Mouse (Mus musculus): Measurements from ENCODE around the gene Trim80. TPM values are rescaled to one million over a fixed set of nuclear protein-coding genes. Genes with fewer than 3 reads are reported as not detected.

Trim80 gene
- polyA plus RNA-seq, 1 experiment from 2014 or later = not detected

- 69% methylated on average over 11 of the region's 11 CpGs for WGBS
- H3K36me3 ChIP-seq (replicated peaks; ENCODE audit: control insufficient read depth, insufficient read depth, low read depth, low read length) = no peaks in the 10 kb centered on the region
- H3K9ac ChIP-seq (replicated peaks; ENCODE audit: low read length) = no peak overlapping the region; the same call in 1 of the 2 replicates
These were observed 42.9 kb downstream of the Trim80 start for GRCm38 (mm10) chr11:115483278-115483677.

DNA sequence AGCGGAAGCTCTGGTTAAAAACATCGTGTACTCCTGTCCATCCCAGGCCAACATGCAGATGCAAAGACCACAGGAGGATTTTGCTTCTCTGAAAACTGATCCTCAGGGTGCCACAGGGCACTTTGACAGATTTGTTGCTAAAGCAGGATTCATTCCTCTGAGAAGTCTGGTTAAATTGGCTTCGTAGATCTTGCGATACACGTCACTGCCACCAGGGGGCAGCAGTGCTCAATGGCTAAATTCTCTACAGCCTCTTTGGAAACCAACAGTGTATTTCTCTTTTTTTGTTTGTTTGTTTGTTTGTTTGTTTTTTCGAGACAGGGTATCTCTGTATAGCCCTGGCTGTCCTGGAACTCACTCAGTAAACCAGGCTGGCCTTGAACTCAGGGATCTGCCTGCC, 43.4 kb downstream of the Trim80 start:
- Histone ChIP-seq H3K4me3 (ENCODE audit: low read depth, low read length) (no peak overlapping the region), H3K9me3 (replicated peaks; ENCODE audit: control insufficient read depth, low read length) (no peaks in the 10 kb centered on the region), H3K4me2 (ENCODE audit: low read depth, low read length) (no peak overlapping the region), H3K27me3 (ENCODE audit: control insufficient read depth, insufficient read depth, low read length) (no peaks in the 10 kb centered on the region), H3K4me1 (ENCODE audit: control insufficient read depth, insufficient read depth, low read length) (no peaks in the 10 kb centered on the region), H3K36me3 (replicated peaks; ENCODE audit: control insufficient read depth, insufficient read depth, low read depth, low read length) (no peaks in the 10 kb centered on the region), H3K27ac (replicated peaks; ENCODE audit: low read depth, low read length) (no peak overlapping the region), H3K9ac (replicated peaks; ENCODE audit: low read length) (no peak overlapping the region; the same call in 1 of the 2 replicates)
- WGBS = 19% methylated on average over 6 of the region's 6 CpGs
- no peak for ATAC-seq (replicated peaks; ENCODE audit: insufficient number of reproducible peaks, low FRiP score, low TSS enrichment, low read depth)
- DNase-seq (ENCODE audit: low spot score) = peak; percentile 86

More at GRCm38 (mm10) chr11:115483278-115483677, 42.9 kb downstream of the Trim80 start:
- H3K4me2 ChIP-seq (ENCODE audit: low read depth, low read length) = no peak overlapping the region
- ATAC-seq (replicated peaks; ENCODE audit: insufficient number of reproducible peaks, low FRiP score, low TSS enrichment, low read depth) = no peak
- no peak overlapping the region for H3K4me3 ChIP-seq (ENCODE audit: low read depth, low read length)
- no peaks in the 10 kb centered on the region for H3K4me1 ChIP-seq (ENCODE audit: control insufficient read depth, insufficient read depth, low read length)
- no peak overlapping the region for H3K27ac ChIP-seq (replicated peaks; ENCODE audit: low read depth, low read length)
- H3K27me3 ChIP-seq (ENCODE audit: control insufficient read depth, insufficient read depth, low read length) = no peaks in the 10 kb centered on the region
- no peak for DNase-seq (ENCODE audit: low spot score)
- no peaks in the 10 kb centered on the region for H3K9me3 ChIP-seq (replicated peaks; ENCODE audit: control insufficient read depth, low read length)

DNA sequence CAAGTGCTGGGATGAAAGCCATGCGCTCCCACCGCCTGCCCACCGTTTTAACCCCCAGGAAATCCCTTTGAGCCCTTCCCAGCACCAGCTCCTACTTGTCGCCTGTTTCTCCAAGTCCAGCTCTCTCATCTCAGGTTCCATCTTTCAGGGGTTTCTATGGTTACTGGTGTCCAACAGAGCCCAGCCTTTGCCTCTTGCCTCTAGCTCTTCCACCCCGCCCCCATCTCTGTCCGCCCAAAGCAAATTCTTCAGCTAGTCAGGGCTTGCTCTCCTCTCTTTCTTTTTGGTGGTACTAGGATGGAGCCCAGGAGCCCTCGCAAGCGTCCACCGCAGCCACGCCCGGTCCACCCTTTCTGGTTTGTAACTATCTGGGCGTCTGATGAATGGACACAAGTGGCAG, 44.8 kb downstream of the Trim80 start:
- no peaks in the 10 kb centered on the region for H3K9me3 ChIP-seq (replicated peaks; ENCODE audit: control insufficient read depth, low read length)
- 43% methylated on average over 12 of the region's 12 CpGs for WGBS
- no peaks in the 10 kb centered on the region for H3K4me1 ChIP-seq (ENCODE audit: control insufficient read depth, insufficient read depth, low read length)
- 0 out of 2 replicates have a peak overlapping the region, but pooled peaks have one; percentile 35 for H3K27ac ChIP-seq (replicated peaks; ENCODE audit: low read depth, low read length)
- H3K27me3 ChIP-seq (ENCODE audit: control insufficient read depth, insufficient read depth, low read length) = no peaks in the 10 kb centered on the region
- H3K4me2 ChIP-seq (ENCODE audit: low read depth, low read length) = no peak overlapping the region; the same call in 1 of the 2 replicates
- peak; percentile 81 for DNase-seq (ENCODE audit: low spot score)
- H3K36me3 ChIP-seq (replicated peaks; ENCODE audit: control insufficient read depth, insufficient read depth, low read depth, low read length) = no peaks in the 10 kb centered on the region
- peak; percentile 63 for ATAC-seq (replicated peaks; ENCODE audit: insufficient number of reproducible peaks, low FRiP score, low TSS enrichment, low read depth)
- no peak overlapping the region for H3K4me3 ChIP-seq (ENCODE audit: low read depth, low read length)
- no peak overlapping the region for H3K9ac ChIP-seq (replicated peaks; ENCODE audit: low read length)

DNA sequence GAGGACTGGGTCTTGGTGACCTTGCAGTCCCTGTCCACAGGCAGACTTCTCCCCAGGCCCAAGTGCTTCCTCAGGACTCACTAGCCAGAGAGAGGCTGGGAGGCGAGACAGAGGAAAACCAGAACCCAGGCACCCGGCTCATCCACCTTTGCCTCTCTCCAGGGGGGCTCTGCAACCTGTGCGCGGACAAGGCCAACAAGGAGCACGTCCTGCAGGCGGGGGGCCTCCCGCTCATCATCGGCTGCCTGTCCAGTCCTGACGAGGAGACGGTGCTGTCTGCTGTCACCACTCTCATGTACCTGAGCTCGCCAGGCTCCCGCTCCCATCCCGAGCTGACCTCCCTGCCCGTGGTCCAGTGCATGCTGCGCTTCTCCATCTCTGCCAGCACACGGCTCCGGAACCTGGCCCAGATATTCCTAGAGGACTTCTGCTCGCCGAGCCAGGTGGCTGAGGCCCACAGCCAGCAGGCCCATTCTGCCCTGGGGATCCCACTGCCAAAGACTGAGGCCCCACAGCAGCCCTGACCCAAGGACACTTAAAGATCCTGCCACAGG, 48.3 kb downstream of the Trim80 start:
- no peak overlapping the region for H3K27ac ChIP-seq (replicated peaks; ENCODE audit: low read depth, low read length)
- H3K27me3 ChIP-seq (ENCODE audit: control insufficient read depth, insufficient read depth, low read length) = no peaks in the 10 kb centered on the region
- ATAC-seq (replicated peaks; ENCODE audit: insufficient number of reproducible peaks, low FRiP score, low TSS enrichment, low read depth) (no peak), DNase-seq (ENCODE audit: low spot score) (no peak)
- no peak overlapping the region for H3K4me2 ChIP-seq (ENCODE audit: low read depth, low read length)
- no peak overlapping the region for H3K9ac ChIP-seq (replicated peaks; ENCODE audit: low read length)
- no peaks in the 10 kb centered on the region for H3K9me3 ChIP-seq (replicated peaks; ENCODE audit: control insufficient read depth, low read length)
- H3K36me3 ChIP-seq (replicated peaks; ENCODE audit: control insufficient read depth, insufficient read depth, low read depth, low read length) = no peaks in the 10 kb centered on the region
- 0 out of 2 replicates have a peak, but pooled peaks cover 2% of the 10 kb centered on the region for H3K4me1 ChIP-seq (ENCODE audit: control insufficient read depth, insufficient read depth, low read length)
- H3K4me3 ChIP-seq (ENCODE audit: low read depth, low read length) = no peak overlapping the region
- 83% methylated on average over 19 of the region's 19 CpGs for WGBS

DNA sequence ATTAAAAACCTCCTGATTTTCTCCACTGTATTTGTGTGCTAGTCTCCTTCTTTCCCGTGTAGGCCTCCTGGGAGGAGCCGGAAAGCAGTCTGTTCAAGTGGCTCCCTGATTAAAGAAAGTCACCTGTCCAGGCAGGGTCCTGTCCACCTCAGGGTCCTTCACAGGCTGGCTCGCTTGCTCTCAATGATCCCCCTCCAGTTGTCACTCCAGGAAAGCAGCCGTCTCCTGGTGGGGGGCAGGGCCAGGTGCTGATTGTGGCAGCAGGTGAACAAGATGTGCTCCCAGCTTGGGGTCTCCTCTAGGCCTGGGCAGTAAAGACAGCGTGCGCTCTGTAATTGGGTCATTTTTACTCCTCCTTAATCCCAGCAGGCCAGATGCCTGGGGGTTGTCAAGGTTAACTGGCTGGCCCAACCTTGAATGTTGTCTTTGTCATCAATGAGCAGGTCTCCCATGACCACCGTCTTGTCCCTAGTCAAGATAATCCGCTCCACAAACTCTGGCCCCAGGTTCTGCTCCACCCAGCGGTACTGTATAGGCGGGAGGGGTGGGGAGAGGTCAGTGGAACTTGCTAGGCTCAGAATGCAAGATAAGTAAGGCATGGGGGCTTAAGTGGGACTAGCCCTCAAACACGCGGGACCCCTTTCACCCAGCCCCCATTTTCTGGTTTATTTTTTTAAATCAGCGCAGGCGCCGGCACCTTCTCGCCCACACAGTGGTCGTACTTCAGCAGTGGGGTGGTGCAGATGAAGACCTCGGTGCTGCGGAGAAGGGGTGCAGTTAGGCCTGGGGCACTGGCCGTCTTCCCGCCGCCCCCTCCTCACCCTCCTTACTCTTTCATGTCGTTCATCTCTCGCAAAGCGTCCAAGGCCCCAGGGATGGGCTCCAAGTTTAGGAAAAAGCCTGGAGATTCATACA, 50.4 kb downstream of the Trim80 start:
- Histone ChIP-seq H3K27ac (replicated peaks; ENCODE audit: low read depth, low read length) (peak overlapping the region; percentile 62; the same call in 1 of the 2 replicates), H3K4me2 (ENCODE audit: low read depth, low read length) (peak overlapping the region; percentile 74), H3K4me1 (ENCODE audit: control insufficient read depth, insufficient read depth, low read length) (0 out of 2 replicates have a peak, but pooled peaks cover 2% of the 10 kb centered on the region), H3K36me3 (replicated peaks; ENCODE audit: control insufficient read depth, insufficient read depth, low read depth, low read length) (no peaks in the 10 kb centered on the region), H3K27me3 (ENCODE audit: control insufficient read depth, insufficient read depth, low read length) (no peaks in the 10 kb centered on the region), H3K9me3 (replicated peaks; ENCODE audit: control insufficient read depth, low read length) (no peaks in the 10 kb centered on the region), H3K9ac (replicated peaks; ENCODE audit: low read length) (peak overlapping the region; percentile 79), H3K4me3 (ENCODE audit: low read depth, low read length) (peak overlapping the region; percentile 63)
- DNase-seq (ENCODE audit: low spot score) (no peak), ATAC-seq (replicated peaks; ENCODE audit: insufficient number of reproducible peaks, low FRiP score, low TSS enrichment, low read depth) (peak; percentile 59)
- WGBS = 29% methylated on average over 25 of the region's 25 CpGs

GRCm38 (mm10) chr11:115491356-115492083, 51.2 kb downstream of the Trim80 start, which contains the start of gene Nt5c:
TSS of gene Nt5c (minus strand) at chr11:115491862.
- 0 out of 2 replicates have a peak, but pooled peaks cover 2% of the 10 kb centered on the region for H3K4me1 ChIP-seq (ENCODE audit: control insufficient read depth, insufficient read depth, low read length)
- H3K27me3 ChIP-seq (ENCODE audit: control insufficient read depth, insufficient read depth, low read length) = no peaks in the 10 kb centered on the region
- H3K36me3 ChIP-seq (replicated peaks; ENCODE audit: control insufficient read depth, insufficient read depth, low read depth, low read length) = no peaks in the 10 kb centered on the region
- peak within 1 kb of the TSS; percentile 62 for H3K27ac ChIP-seq (replicated peaks; ENCODE audit: low read depth, low read length)
- DNase-seq (ENCODE audit: low spot score) = peak; percentile 84
- WGBS = under 1% methylated on average over 43 of the region's 43 CpGs
- H3K4me3 ChIP-seq (ENCODE audit: low read depth, low read length) = peak within 1 kb of the TSS; percentile 63
- ATAC-seq (replicated peaks; ENCODE audit: insufficient number of reproducible peaks, low FRiP score, low TSS enrichment, low read depth) = peak; percentile 78
- peak within 1 kb of the TSS; percentile 79 for H3K9ac ChIP-seq (replicated peaks; ENCODE audit: low read length)
- no peaks in the 10 kb centered on the region for H3K9me3 ChIP-seq (replicated peaks; ENCODE audit: control insufficient read depth, low read length)
- H3K4me2 ChIP-seq (ENCODE audit: low read depth, low read length) = peak within 1 kb of the TSS; percentile 74

- 0 out of 2 replicates have a peak, but pooled peaks cover 2% of the 10 kb centered on the region for H3K4me1 ChIP-seq (ENCODE audit: control insufficient read depth, insufficient read depth, low read length)
- no peak for ATAC-seq (replicated peaks; ENCODE audit: insufficient number of reproducible peaks, low FRiP score, low TSS enrichment, low read depth)
These were observed 52.0 kb downstream of the Trim80 start for GRCm38 (mm10) chr11:115492387-115492786.

More at GRCm38 (mm10) chr11:115492387-115492786, 52.0 kb downstream of the Trim80 start:
- 48% methylated on average over 6 of the region's 6 CpGs for WGBS
- Histone ChIP-seq H3K4me3 (ENCODE audit: low read depth, low read length) (no peak overlapping the region), H3K27me3 (ENCODE audit: control insufficient read depth, insufficient read depth, low read length) (no peaks in the 10 kb centered on the region), H3K9me3 (replicated peaks; ENCODE audit: control insufficient read depth, low read length) (no peaks in the 10 kb centered on the region), H3K9ac (replicated peaks; ENCODE audit: low read length) (no peak overlapping the region), H3K27ac (replicated peaks; ENCODE audit: low read depth, low read length) (no peak overlapping the region), H3K4me2 (ENCODE audit: low read depth, low read length) (peak overlapping the region; percentile 74), H3K36me3 (replicated peaks; ENCODE audit: control insufficient read depth, insufficient read depth, low read depth, low read length) (peaks cover 3% of the 10 kb centered on the region)
- DNase-seq (ENCODE audit: low spot score) = no peak

All from embryonic facial prominence, embryonic 11.5 days (tissue).